Mouse (Mus musculus) neural tube, embryonic 10.5 days (tissue): ENCODE results near the gene Doxl2.
A peak's percentile ranks its signal among the peaks of the same experiment; 100 is the strongest.
"Not testable (repeated sequence)": the region's sequence is repeated elsewhere in the genome, so short reads cannot be mapped to it uniquely, and the experiment has no call there.

ENCODE experiments used
- DNase-seq: peaks from one replicate; pipeline ENCODE4 v3.0.0-alpha.2; 2017; ENCODE audit warnings: low spot score; ENCODE audit errors: extremely low spot score

Doxl2 gene

DNA sequence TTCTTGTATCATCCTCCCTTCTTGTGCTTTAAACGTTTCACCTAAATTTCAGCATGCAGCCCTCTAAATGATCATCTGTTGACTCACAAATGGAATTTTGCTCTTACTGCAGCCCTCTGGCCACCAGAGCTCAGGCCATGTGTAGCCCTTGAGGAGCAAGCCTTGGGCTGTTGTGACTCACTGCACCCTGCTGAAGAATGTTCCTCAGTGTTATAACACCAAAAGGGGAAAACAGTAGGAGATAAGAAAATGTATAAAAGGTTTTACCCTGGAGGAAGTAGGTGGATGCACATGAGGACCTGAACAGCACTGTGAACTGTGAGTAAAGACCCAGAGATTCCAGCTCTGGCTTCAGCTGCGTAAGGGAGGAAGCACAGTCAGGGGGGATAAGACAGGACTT is at the start of gene Doxl2:
TSS of gene Doxl2 (plus strand) at position 301 of the 400 bp plus-strand sequence.
- DNase-seq: no peak

DNA sequence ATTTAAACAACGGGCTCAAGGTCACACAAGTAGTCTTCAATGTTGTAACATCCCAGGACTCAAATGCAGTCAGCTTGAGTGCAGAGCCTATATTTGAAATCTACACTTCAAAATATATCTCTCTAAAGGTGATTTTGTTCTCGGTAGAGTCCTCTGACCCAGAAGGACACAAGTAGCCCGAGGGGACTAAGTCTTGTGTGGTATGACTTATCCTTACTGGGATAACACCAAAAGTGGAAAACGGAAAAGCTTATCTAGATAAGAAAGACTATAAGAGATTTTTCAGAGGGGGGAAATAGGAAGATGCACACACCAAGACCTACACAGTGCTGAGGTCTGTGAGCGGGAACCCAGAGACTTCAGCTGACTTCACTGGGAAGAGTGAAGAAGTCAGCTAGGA is 45.2 kb upstream of the Doxl2 start, which contains the start of gene 1600015I10Rik:
TSS of gene 1600015I10Rik (plus strand) at position 301 of the 400 bp plus-strand sequence.
- no peak for DNase-seq

DNA sequence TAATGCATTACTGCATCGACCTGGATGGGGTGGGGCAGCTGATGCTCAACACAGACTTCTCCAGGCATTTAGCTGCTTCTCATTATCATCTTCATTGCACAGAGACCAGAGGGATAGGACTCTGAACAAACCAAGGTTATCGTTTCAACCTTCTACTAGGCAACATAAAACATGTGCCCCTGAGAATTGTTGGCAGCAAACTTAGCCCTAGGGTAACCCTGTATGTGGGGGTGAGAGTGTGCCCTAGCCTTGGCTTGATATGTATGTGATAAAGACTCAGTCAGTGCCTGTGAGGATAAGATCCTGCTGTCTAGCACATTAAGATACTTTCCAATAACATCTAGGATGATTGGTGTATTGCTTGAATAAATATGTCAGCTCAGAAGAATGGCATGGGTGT is 25.2 kb upstream of the Doxl2 start:
- DNase-seq: no peak

DNA sequence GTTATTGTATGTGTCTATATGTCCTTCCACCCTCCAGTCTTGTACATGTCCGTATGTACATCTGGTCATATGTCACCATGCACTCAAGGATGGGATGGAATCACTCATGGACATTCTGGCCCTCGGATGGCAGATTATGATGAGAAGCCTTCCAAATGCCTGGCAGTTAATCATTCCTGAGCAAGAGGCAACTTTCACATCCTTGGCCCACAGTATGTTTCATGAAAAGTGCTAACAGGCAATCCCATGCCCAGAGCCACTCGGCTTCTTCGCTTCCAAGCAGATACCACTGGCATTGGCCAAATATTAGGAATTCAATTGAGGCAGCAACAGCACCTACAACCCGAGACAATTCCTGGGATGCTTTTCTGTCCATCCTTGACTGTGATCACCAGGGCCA is 24.1 kb upstream of the Doxl2 start:
- DNase-seq: no peak

DNA sequence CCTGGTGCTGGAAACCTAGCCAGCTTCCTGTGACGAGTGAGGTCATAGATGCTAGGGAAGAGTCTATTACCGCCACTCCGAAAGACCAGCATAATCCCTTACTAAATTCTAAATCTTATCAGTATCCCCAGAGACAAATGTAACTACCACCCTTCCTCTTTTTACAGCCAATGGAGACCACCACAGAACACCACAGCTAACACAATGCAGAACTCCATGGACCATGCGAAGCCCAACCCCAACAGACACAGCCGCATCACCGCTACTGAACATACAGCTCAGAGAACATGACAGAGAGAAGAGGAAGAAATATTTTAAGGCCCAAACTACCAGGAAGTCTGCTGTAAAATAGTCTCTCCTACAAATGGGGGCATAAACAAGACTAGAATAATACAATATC is 23.1 kb upstream of the Doxl2 start:
- DNase-seq: no peak

DNA sequence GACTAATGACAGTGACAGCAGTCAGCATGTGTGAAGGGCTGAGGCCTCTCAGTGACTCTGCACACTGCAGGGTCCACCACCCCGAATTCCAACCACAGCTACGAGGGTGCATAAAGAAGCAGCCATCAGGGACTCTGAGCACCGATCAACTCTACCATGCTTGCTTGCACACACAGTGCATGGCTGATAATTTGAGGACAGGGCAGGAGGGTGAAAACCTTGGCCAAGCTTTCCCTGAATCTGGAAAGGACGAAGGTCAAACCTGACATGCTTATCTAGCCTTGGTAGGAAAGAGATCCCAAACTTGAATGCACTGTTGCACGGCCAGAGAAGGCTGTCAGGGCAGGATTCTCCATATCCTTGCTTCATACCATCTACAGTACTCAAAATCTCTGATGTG is 21.5 kb upstream of the Doxl2 start:
- DNase-seq: no peak

DNA sequence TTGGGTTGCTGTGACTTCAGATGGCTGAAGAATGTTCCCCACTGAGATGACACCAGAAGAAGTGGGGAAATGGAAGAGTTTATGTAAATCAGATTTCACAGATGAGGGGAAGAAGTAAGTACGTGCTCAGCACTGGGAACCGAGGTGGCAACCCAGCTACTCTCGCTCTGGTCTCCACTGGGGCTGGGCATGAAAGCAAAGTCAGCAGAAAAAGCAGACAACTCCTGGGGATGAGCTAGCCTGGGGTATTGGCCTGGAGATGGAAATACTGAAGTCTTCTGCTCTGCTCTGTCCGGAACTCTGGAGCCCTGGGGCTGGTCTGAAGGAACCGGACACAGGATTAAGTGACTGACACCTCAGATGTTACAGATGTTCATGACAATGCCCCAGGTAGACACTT is 20.6 kb upstream of the Doxl2 start:
- no peak for DNase-seq

DNA sequence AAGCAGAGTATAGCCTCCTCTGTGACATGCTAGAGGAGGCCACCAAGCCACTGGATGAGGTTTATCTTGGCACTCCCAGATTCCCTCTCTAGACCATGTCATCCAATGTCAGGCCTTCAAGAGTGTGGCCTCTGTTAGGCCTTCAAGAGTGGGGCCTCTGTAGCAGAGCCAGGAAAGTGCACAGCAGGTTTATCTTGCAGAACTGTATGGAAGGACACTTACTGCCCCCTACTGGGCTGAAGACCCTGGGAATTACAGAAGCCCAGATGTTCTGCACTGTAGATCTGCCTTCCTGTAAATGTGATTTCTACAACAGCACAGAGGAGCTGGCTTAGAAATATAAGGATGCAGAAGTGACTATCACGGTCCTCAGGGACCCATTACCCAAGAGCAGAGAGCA is 19.8 kb upstream of the Doxl2 start:
- peak; percentile 20 for DNase-seq

DNA sequence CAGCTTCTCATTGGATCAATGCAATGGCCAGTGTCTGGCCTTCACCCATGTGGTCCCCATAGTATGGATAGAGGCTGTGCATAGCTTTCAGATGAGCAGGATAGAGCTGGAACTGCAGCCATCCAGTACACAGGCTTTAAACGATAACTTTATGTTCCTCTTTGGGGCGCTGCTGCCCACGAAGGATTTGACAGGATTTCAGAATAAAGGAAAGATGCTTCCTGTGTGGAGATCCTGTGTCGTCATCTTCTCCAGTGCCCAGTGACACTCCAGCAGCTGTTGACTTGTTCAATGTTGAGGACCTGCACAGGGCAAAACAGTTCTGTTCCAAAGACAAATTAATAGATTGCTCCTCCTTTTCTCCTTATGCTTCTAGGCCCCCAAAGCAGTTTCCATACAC is 18.0 kb upstream of the Doxl2 start:
- no peak for DNase-seq

DNA sequence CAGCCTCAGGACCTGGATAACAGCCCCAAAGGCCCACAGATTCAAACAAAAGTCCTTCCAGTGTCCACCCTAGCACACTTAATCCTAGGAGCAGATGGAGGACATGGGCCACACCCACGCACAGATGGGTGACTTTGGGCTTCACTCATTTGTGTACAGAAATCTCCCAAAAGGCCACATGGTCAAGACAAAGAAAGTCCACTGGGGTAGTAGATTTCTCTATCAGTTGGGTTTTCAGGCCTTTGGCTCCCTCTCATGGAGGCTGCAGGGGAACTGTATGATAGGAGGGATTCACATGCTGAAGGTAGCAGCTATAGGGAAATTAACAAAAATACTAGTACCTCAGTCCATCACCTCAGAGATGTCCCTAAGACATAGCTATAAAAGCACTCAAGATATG is 16.7 kb upstream of the Doxl2 start:
- DNase-seq: no peak

DNA sequence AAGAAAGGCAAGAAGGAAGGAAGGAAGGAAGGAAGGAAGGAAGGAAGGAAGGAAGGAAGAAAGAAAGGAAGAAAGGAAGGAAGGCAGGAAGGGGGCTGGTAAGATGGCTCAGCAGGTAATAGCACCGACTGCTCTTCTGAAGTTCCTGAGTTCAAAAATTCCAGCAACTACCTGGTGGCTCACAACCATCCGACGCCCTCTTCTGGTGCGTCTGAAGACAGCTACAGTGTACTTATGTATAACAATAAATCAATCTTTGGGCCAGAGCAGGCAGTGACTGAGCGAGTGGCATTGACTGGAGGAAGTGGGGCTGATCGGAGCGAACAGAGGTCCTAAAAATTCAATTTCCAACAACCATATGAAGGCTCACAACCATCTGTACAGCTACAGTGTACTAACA is 15.6 kb upstream of the Doxl2 start:
- DNase-seq: not testable (repeated sequence)

DNA sequence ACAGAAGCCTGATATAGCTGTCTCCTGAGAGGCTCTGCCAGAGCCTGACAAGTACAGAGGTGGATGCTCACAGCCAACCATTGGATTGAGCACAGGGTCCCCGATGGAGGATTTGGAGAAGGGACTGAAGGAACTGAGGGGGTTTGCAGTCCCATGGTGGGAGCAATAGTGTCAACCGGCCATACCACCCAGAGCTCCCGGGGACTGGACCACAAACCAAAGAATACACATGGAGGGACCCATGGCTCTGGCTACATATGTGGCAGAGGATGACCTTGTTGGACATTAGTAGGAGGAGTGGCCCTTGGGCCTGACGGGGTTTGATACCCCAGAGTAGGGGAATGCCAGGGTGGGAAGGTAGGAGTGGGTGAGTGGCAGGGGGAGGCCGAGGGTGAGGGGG is 8.1 kb upstream of the Doxl2 start:
- DNase-seq: not testable (repeated sequence)

DNA sequence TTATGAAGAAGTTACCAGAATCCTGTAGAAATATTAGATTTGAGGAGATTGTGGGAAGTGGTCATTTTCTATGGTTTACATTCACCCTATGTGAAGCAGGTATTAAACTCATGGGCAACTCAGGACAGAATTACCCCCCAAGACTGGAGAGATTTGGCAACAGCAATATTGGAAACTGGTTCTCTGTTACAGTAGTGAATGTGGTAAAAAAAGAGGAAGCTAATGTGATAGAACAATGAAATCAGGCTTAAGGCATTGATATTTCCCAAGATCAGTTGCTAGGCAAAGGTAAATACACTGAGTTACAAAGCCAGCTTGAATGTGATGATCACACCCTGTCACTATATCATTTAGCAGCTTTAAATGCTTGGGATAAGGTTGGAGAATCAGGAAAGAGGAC is 6.9 kb upstream of the Doxl2 start:
- DNase-seq: no peak

DNA sequence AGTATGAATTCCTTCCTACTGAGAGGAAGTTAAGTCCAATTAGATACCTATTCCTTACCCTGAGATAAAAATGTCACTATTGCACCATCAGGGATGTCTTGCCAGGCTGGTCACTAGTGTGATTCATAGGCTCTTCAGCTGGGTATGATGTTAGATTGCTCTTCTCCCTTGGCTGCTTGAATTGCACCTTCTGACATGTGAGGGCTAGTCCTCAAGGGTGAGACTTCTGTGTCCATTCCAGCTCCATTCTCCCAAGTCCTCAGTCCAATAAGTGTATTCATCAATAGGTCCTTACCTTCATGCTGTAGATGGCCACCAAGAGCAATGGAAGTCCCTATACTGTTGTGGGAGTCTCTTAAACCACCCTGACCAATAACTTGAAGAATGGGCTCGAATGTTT is 4.9 kb downstream of the Doxl2 start:
- no peak for DNase-seq

DNA sequence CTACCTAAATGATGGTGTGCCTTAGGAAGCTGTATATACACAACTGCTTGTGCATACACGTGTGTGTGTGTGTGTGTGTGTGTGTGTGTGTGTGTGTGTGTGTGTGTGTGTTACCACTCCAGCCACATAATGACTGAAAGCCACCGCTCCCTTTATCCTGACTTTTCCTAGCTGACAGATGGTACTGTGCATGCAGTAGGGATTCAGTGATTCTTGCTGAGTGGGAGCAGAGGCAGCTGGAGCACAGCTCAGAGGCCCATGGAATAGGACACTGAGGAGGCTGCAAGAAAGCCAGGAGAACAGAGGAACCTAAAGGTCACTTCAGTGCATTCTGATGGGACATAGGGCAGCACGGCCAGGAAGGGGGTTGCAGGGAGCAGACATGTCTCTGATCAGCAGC is 7.5 kb downstream of the Doxl2 start:
- no peak for DNase-seq

DNA sequence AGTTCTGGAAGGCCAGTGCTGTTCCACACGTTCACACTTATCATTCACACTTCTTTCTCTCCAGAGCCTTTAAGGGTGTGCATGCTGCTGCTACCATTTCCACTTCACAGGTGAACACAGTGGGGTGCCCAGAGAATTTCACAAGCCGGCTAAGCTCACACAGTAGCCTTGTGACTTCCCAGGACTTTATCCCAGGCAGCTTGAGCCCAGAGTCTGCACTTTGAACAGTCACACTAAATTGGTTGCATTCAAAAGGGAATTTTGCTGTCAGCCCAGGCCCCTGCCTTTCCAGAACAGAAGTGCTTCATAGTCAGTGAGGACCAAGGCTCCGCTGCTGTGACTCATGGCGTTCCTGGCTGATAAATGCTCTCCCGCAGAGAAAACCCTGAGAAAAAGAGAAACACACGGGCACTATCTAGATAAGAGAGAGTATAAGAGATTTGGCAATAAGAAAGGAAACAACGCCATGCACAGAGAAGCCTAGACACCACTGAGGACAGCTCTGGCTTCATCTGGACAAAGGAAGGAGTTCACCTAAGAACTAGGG is 11.8 kb downstream of the Doxl2 start, which contains the start of gene Svs1:
TSS of gene Svs1 (plus strand) at position 418 of the 547 bp plus-strand sequence.
- DNase-seq: no peak

DNA sequence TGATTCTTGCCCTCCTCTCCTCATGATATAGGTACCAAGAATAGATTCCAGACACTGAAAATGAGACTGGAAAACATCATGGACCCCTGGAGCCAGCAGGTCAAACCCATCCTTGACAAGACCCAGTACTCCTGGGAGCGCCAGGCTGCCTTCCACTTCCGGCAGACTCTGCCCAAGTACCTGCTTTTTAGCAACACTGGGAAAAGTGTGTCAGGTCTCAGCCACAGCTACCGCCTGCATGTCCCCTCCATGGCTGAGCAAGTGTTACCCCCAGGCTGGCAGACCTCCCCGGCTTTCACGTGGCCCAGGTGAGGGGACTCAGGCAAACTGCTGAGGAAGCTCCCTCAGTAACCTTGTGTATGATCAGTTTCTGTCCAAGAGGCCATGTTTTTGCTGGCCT is 15.2 kb downstream of the Doxl2 start:
- DNase-seq: no peak

DNA sequence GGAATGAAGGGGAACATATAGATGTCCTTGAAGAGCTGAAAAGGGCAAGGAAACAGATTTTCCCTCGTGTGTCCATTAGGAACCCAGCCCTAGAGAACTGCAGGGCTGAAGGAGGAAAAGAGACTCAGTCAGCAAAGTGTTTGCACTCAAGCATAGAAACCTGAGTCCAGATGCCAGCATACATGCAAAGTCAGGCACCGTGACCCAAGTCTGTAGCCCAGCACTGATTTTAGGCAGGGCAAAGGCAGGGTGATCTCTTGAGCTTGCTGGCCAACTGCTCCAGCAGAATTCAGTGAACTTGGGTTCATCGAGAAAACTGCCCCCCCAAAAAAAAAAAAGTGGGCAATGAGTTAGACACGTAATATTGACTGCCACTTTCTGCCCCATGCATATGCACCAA is 17.2 kb downstream of the Doxl2 start:
- DNase-seq: no peak

DNA sequence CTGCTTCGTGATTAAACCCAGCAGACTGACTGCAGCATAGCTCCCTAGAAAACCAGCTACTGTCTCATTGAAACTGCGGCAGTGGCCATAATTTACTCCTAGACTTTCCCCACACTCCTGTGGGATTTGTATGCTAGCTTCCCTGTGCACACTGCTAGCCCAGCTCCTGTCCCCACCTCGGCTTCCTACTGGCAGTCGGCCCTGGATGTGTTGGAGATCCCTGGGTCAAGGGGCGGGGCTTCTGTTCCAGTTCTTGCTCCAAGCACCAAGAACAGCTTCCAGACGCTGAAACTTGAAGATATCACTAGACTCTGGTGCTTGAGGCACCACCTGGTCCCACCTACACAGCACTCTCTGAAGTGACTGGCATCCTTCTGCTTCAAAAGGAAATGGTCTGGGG is 23.4 kb downstream of the Doxl2 start:
- DNase-seq: no peak

DNA sequence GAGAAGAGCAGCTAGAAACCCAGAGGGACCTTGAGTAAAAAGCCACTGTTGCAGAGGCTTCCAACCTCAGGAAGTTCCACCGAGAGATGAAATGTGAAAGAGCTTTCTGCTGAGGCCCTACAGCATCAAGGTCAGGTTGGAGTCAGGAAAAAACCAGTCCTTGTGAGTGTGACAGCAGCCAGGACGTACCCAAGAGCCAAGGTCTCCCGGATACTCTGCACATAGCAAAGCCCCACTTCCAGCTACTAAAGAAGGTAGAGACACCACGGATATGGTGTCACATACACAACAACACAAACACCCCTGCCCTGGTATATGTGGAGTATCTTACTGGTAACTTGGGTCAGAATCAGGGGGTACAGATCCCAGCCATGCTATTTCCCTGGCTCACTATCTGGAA is 24.0 kb downstream of the Doxl2 start:
- no peak for DNase-seq

DNA sequence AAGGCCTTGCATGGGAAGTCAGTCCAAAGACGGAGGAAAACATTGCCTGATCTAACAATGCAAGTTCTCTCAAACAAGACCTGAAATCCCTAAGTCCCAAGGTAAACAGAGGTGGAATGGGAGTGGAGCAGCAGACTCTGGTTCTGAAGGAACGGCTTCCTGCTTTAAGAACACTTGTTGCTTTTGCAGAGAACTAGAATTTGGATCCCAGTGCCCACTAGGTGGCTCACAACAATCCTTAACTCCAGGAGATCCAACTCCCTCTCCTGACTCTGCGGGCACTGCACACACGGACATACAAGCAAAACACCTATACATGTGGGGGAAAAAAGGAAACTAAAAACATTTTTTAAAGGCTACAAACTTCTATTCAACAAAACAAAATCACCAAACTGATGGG is 28.6 kb downstream of the Doxl2 start:
- no peak for DNase-seq

DNA sequence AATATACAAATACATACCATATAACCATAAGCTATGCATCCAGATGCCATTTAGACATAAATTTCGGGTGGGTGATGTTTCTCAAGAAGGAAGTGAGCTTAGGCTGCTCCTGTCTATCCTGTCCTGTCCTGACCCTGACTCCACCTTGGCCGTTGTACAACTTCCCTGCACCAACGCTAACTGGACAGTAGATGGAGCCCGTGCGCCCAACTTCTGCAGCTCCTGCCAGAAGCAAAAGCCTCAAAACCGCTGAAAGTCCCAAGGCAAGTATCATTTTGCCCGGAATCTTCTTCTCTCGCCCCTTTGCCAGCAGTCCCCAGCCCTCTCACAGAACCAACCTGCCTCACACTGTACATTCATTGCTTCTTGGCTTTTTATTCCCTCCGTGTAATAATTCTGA is 33.2 kb downstream of the Doxl2 start:
- peak; percentile 57 for DNase-seq

DNA sequence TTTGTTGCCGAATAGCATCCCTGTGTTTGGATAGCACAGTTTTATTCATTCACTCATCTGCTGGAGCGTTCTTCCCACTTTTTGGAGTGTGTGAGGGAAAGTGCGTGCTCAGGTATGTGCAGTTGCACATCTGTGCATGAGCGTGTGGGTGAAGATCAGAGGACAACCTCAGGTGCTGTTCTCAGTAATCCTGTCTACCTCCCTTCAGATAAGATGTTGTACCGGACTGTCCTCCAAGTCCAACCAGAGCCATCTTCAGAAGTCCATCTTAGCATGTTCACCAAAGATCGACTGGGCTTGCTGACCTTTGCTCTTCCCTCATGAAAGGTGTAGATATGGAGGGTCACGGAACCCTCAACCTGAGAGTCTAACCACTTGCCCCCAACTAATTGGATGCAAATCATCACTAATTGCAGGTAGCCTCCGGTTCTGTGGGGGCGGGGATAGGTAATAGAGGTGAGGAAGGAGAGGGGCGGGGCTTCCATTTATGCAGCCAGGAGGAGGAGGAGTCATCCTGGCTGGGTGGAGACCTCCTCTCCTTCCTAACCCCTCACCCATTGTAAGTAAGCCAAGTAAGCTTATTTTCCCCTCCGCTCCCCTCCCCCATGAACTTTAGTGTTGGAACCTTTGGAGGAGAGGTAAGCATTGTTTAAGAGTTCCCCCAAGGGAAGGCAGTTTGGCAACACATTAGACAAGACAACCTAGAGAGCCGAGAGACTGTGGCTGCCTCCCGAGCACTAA is 33.8 kb downstream of the Doxl2 start:
- DNase-seq: no peak
